Mouse (Mus musculus) hindbrain, postnatal 0 days (tissue): Measurements from ENCODE around the gene Mrpl27. TPM values are rescaled to one million over a fixed set of nuclear protein-coding genes. Genes with fewer than 3 reads are reported as not detected.
"Not testable (repeated sequence)": the region's sequence is repeated elsewhere in the genome, so short reads cannot be mapped to it uniquely, and the experiment has no call there.

Experiments
- ATAC-seq: fragments of 200-750 bp; cut with Nextera tagmentation; 2 replicates; pipeline ENCODE4 v1.8.0; 2017; ENCODE audit warnings: mild to moderate bottlenecking, moderate TSS enrichment, moderate library complexity
- DNase-seq: peaks from one replicate; pipeline ENCODE4 v3.0.0-alpha.2; 2015; ENCODE audit warnings: low spot score
- H3K27ac ChIP-seq: fragments of 300-500 bp; sonication (generic); 2 replicates; pipeline ENCODE4 v1.5.1; 2014; ENCODE audit warnings: mild to moderate bottlenecking
- H3K27me3 ChIP-seq: fragments of 300-500 bp; sonication (generic); 2 replicates; pipeline ENCODE4 v1.6.1; 2014; ENCODE audit warnings: low read length, mixed read lengths; ENCODE audit not compliant: insufficient read depth
- H3K36me3 ChIP-seq: fragments of 300-500 bp; sonication (generic); 2 replicates; pipeline ENCODE4 v1.6.1; 2014; ENCODE audit warnings: low read length, mixed read lengths; ENCODE audit not compliant: insufficient read depth
- H3K4me1 ChIP-seq: fragments of 300-500 bp; sonication (generic); 2 replicates; pipeline ENCODE4 v1.6.1; 2014; ENCODE audit warnings: antibody characterized with exemption, low read length, mixed read lengths; ENCODE audit not compliant: insufficient read depth
- H3K4me2 ChIP-seq: fragments of 300-500 bp; sonication (generic); 2 replicates; pipeline ENCODE4 v1.6.1; 2014; ENCODE audit warnings: low read depth, mild to moderate bottlenecking, low read length, moderate library complexity, mixed read lengths
- H3K4me3 ChIP-seq: fragments of 300-500 bp; sonication (generic); 2 replicates; pipeline ENCODE4 v1.5.1; 2014; ENCODE audit warnings: low read length
- H3K9ac ChIP-seq: fragments of 300-500 bp; sonication (generic); replicated peaks from 2 replicates; pipeline ENCODE4 v1.6.1; 2014; ENCODE audit warnings: mild to moderate bottlenecking, low read length, moderate library complexity, mixed read lengths
- H3K9me3 ChIP-seq: fragments of 300-500 bp; sonication (generic); 2 replicates; pipeline ENCODE4 v1.6.1; 2016; ENCODE audit warnings: low read length, mixed read lengths
- CTCF ChIP-seq: IDR thresholded peaks from 2 replicates; pipeline ENCODE4 v1.5.1; 2016; ENCODE audit warnings: antibody characterized with exemption, control low read depth, low read depth
- WGBS: fragments of 180-500 bp; shearing (Covaris S2); extraction: QIAGEN DNeasy Blood & Tissue Kit; methylation state at CpG from one replicate; pipeline ENCODE4 v1.1.7; 2014; 5-methylcytosine and 5-hydroxymethylcytosine counted together
- polyA plus RNA-seq: library from polyadenylated mRNA; unstranded; fragments of >200 nt; fragmentation: Nextera tagmentation; extraction: Ambion mirVana; gene quantifications from 2 replicates; pipeline ENCODE4 v1.2.1, GENCODE M21; 2015
- total RNA-seq: library from RNA; depleted of rRNA; stranded (reverse); fragments of >200 nt; gene quantifications from 2 replicates; pipeline ENCODE4 v1.2.3, GENCODE M21; 2014

The Mrpl27 gene
- total and polyA plus RNA-seq, 2 experiments from 2014 or later = 36.3 to 182 TPM

GRCm38 (mm10) chr11:94634431-94634830 lies 19.1 kb upstream of the Mrpl27 start:
- Histone ChIP-seq H3K36me3 (peaks cover 71% of the 10 kb centered on the region), H3K4me2 (no peak overlapping the region), H3K9me3 (no peaks in the 10 kb centered on the region), H3K9ac (no peak overlapping the region), H3K27me3 (no peaks in the 10 kb centered on the region), H3K4me1 (peaks cover 6% of the 10 kb centered on the region), H3K4me3 (no peak overlapping the region), H3K27ac (no peak overlapping the region)
- DNase-seq (no peak), ATAC-seq (no peak)
- TF ChIP-seq CTCF = no peak
- WGBS = 90% methylated on average over 5 of the region's 5 CpGs

- H3K27ac ChIP-seq = no peak overlapping the region
- no peaks in the 10 kb centered on the region for H3K4me1 ChIP-seq
- no peak for TF ChIP-seq CTCF
- WGBS = 85% methylated on average over 8 of the region's 8 CpGs
- H3K9ac ChIP-seq = no peak overlapping the region
- H3K9me3 ChIP-seq = no peaks in the 10 kb centered on the region
- ATAC-seq = no peak
- H3K4me3 ChIP-seq = no peak overlapping the region
- no peaks in the 10 kb centered on the region for H3K27me3 ChIP-seq
- H3K36me3 ChIP-seq = peaks cover 56% of the 10 kb centered on the region
- H3K4me2 ChIP-seq = no peak overlapping the region
- no peak for DNase-seq
Measured at GRCm38 (mm10) chr11:94644461-94645219, 8.9 kb upstream of the Mrpl27 start.

- WGBS = 97% methylated on average over 4 of the region's 4 CpGs
- Histone ChIP-seq H3K4me2 (no peak overlapping the region), H3K4me1 (no peaks in the 10 kb centered on the region), H3K27me3 (no peaks in the 10 kb centered on the region), H3K36me3 (peaks cover 38% of the 10 kb centered on the region), H3K27ac (no peak overlapping the region), H3K4me3 (no peak overlapping the region), H3K9ac (no peak overlapping the region), H3K9me3 (no peaks in the 10 kb centered on the region)
- ATAC-seq (no peak), DNase-seq (no peak)
- TF ChIP-seq CTCF = no peak
Measured at GRCm38 (mm10) chr11:94646457-94646856, 7.1 kb upstream of the Mrpl27 start.

- H3K4me1 ChIP-seq, DNase-seq, H3K9me3 ChIP-seq, H3K4me2 ChIP-seq, H3K27me3 ChIP-seq, ATAC-seq, H3K36me3 ChIP-seq, H3K9ac ChIP-seq, H3K27ac ChIP-seq, H3K4me3 ChIP-seq: not testable (repeated sequence)
- whole genome bisulfite sequencing = 95% methylated on average over 5 of the region's 7 CpGs
Measured at GRCm38 (mm10) chr11:94651241-94651640, 2.3 kb upstream of the Mrpl27 start.

GRCm38 (mm10) chr11:94652973-94653372 lies 594 bp upstream of the Mrpl27 start:
- peak overlapping the region; percentile 79 for H3K4me2 ChIP-seq
- peak overlapping the region; percentile 56; the same call in 1 of the 2 replicates for H3K9ac ChIP-seq
- DNase-seq (no peak), ATAC-seq (no peak)
- no peaks in the 10 kb centered on the region for H3K36me3 ChIP-seq
- peaks cover 5% of the 10 kb centered on the region for H3K4me1 ChIP-seq
- H3K4me3 ChIP-seq = peak overlapping the region; percentile 53
- no peak for TF ChIP-seq CTCF
- H3K27me3 ChIP-seq = no peaks in the 10 kb centered on the region
- WGBS = 54% methylated on average over 8 of the region's 8 CpGs
- no peak overlapping the region for H3K27ac ChIP-seq
- no peaks in the 10 kb centered on the region for H3K9me3 ChIP-seq

- Histone ChIP-seq H3K27ac (no peak overlapping the region), H3K9ac (no peak overlapping the region), H3K27me3 (no peaks in the 10 kb centered on the region), H3K4me2 (no peak overlapping the region), H3K4me1 (no peaks in the 10 kb centered on the region), H3K9me3 (no peaks in the 10 kb centered on the region), H3K4me3 (no peak overlapping the region), H3K36me3 (peaks cover 34% of the 10 kb centered on the region)
- no peak for TF ChIP-seq CTCF
- 54% methylated on average over 1 of the region's 1 CpGs for whole genome bisulfite sequencing
- DNase-seq = no peak
- no peak for ATAC-seq
Measured at GRCm38 (mm10) chr11:94661344-94661743, 7.8 kb downstream of the Mrpl27 start.

- Histone ChIP-seq H3K9me3 (no peaks in the 10 kb centered on the region), H3K4me3 (no peak overlapping the region), H3K9ac (no peak overlapping the region), H3K4me1 (no peaks in the 10 kb centered on the region), H3K36me3 (peaks cover 57% of the 10 kb centered on the region), H3K27me3 (no peaks in the 10 kb centered on the region), H3K4me2 (no peak overlapping the region), H3K27ac (no peak overlapping the region)
- ATAC-seq (no peak), DNase-seq (no peak)
- TF ChIP-seq CTCF = no peak
- WGBS = 94% methylated on average over 6 of the region's 6 CpGs
Measured at GRCm38 (mm10) chr11:94665281-94665680, 11.7 kb downstream of the Mrpl27 start.
